Mouse (Mus musculus) midbrain, embryonic 15.5 days (tissue): Measurements from ENCODE around the gene Vps72. TPM values are rescaled to one million over a fixed set of nuclear protein-coding genes. Genes with fewer than 3 reads are reported as not detected.
A peak's percentile ranks its signal among the peaks of the same experiment; 100 is the strongest.
"Not testable (repeated sequence)": the region's sequence is repeated elsewhere in the genome, so short reads cannot be mapped to it uniquely, and the experiment has no call there.

ENCODE experiments used
- ATAC-seq: fragments of 200-750 bp; cut with Nextera tagmentation; replicated peaks from 2 replicates; pipeline ENCODE4 v1.8.0; 2017; ENCODE audit warnings: moderate TSS enrichment
- H3K27ac ChIP-seq: fragments of 300-500 bp; sonication (generic); 2 replicates; pipeline ENCODE4 v1.5.1; 2015; ENCODE audit warnings: mild to moderate bottlenecking, inconsistent platforms
- H3K27me3 ChIP-seq: fragments of 300-500 bp; sonication (generic); replicated peaks from 2 replicates; pipeline ENCODE4 v1.6.1; 2015; ENCODE audit warnings: inconsistent platforms
- H3K36me3 ChIP-seq: fragments of 300-500 bp; sonication (generic); replicated peaks from 2 replicates; pipeline ENCODE4 v1.6.1; 2015; ENCODE audit warnings: inconsistent platforms
- H3K4me1 ChIP-seq: fragments of 300-500 bp; sonication (generic); 2 replicates; pipeline ENCODE4 v1.6.1; 2015; ENCODE audit warnings: inconsistent platforms
- H3K4me2 ChIP-seq: fragments of 300-500 bp; sonication (generic); 2 replicates; pipeline ENCODE4 v1.6.1; 2015; ENCODE audit warnings: inconsistent platforms, mild to moderate bottlenecking, moderate library complexity
- H3K4me3 ChIP-seq: fragments of 300-500 bp; sonication (generic); 2 replicates; pipeline ENCODE4 v1.5.1; 2015; ENCODE audit warnings: mild to moderate bottlenecking, inconsistent platforms
- H3K9ac ChIP-seq: fragments of 300-500 bp; sonication (generic); 2 replicates; pipeline ENCODE4 v1.6.1; 2015; ENCODE audit warnings: mild to moderate bottlenecking, inconsistent platforms
- H3K9me3 ChIP-seq: fragments of 300-500 bp; sonication (generic); 2 replicates; pipeline ENCODE4 v1.6.1; 2016; ENCODE audit warnings: inconsistent platforms
- WGBS: fragments of 180-500 bp; shearing (Covaris S2); methylation state at CpG from one replicate; pipeline ENCODE4 v1.1.7; 2015; ENCODE audit warnings: mixed read lengths; 5-methylcytosine and 5-hydroxymethylcytosine counted together
- polyA plus RNA-seq: library from polyadenylated mRNA; unstranded; fragments of >200 nt; fragmentation: Nextera tagmentation; extraction: Ambion mirVana; gene quantifications from 2 replicates; pipeline ENCODE4 v1.2.1, GENCODE M21; 2015

The Vps72 gene
- polyA plus RNA-seq, 1 experiment from 2014 or later: 212 TPM

DNA sequence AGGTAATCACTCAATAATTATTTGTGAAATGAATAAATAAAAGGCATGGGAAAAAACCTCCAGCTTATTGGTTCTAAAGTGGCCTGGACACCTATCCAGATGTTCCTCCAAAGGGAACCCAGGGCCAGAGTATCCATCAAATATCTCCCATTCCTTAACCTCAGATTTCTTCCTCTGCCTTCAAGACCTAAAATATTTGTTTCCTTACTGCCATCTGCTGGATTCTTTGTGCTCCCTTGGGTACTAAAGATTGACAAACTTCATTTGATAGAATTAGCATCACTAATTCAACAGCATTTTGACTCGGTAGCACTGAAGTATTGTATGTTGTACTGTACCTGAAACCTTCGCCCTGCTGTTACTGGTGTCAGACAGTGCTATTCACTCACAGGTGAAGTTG, 2.9 kb upstream of the Vps72 start:
- H3K27me3 ChIP-seq: no peaks in the 10 kb centered on the region
- no peak overlapping the region for H3K4me3 ChIP-seq
- no peak overlapping the region for H3K27ac ChIP-seq
- ATAC-seq: no peak
- no peak overlapping the region for H3K9ac ChIP-seq
- peaks cover 22% of the 10 kb centered on the region for H3K4me1 ChIP-seq
- H3K36me3 ChIP-seq: no peaks in the 10 kb centered on the region
- H3K4me2 ChIP-seq: no peak overlapping the region
- WGBS: 68% methylated on average over 2 of the region's 2 CpGs
- H3K9me3 ChIP-seq: no peaks in the 10 kb centered on the region

DNA sequence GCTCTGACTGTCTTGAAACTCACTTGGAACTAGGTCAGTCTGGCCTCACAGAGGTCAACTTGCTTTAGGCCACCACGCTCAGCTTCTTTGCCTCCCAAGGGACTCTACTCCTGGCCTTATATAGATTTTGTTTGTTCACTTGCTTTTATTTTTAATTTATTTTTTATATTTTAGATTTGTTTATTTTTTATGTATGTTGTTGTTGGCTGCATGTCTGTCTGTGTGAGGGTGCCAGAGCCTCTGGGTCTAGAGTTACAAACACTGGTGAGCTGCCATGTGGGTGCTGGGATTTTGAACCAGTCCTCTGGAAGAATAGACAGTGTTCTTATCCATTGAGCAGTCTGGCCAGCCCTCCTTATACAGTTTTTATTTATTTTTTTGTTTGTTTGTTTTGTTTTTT, 1.9 kb downstream of the Vps72 start:
- H3K27me3 ChIP-seq: no peaks in the 10 kb centered on the region
- peaks cover 16% of the 10 kb centered on the region for H3K4me1 ChIP-seq
- 95% methylated on average over 1 of the region's 1 CpGs for WGBS
- ATAC-seq: no peak
- H3K36me3 ChIP-seq: peaks cover 15% of the 10 kb centered on the region
- H3K4me2 ChIP-seq: peak overlapping the region; percentile 52; the same call in 1 of the 2 replicates
- H3K9ac ChIP-seq: no peak overlapping the region
- no peak overlapping the region for H3K4me3 ChIP-seq
- no peak overlapping the region for H3K27ac ChIP-seq
- no peaks in the 10 kb centered on the region for H3K9me3 ChIP-seq

DNA sequence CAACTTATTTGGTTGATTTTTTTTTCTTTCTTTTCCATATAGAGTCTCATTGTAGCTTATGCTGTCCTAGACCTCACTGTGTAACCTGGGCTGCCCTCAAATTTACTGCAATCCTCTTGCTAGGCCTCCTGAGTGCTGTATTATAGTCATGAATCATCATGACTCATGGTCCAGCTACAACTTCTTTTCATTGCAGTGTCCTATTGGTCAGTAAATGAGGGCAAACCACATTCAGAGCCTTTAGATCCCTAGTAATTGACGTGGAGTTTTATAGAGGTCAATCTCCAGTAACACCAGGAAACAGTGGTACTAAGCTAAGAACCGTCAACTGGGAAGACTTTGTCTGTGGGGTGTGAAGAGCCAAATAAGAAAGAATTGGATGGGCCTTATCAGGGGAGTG, 6.9 kb downstream of the Vps72 start:
- no peak overlapping the region for H3K4me3 ChIP-seq
- ATAC-seq: no peak
- H3K36me3 ChIP-seq: peaks cover 57% of the 10 kb centered on the region
- no peaks in the 10 kb centered on the region for H3K9me3 ChIP-seq
- H3K4me1 ChIP-seq: peaks cover 6% of the 10 kb centered on the region
- H3K4me2 ChIP-seq: no peak overlapping the region
- 94% methylated on average over 2 of the region's 2 CpGs for WGBS
- no peak overlapping the region for H3K9ac ChIP-seq
- H3K27me3 ChIP-seq: no peaks in the 10 kb centered on the region
- no peak overlapping the region for H3K27ac ChIP-seq

DNA sequence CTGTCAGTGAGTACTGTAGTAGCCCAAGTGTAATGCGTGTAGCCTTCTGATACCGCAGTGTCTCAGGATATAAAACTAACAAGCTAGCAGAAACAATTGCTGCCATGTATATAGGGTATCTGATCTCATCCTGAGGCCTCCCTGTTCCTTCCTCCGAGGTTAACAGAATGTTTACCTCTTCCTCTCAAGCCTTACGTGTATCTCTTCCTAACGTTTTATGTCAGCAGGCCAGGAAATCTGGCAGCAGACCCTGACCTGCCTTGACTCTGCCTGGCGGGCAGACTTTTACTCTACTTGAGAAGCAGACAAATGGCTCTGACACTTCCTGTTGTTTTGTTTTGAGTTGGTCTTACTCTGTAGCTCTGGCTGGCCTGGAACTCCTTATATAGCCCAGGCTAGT, 10.8 kb downstream of the Vps72 start:
- 84% methylated on average over 6 of the region's 6 CpGs for WGBS
- no peak for ATAC-seq
- H3K9ac ChIP-seq: no peak overlapping the region
- no peaks in the 10 kb centered on the region for H3K4me1 ChIP-seq
- no peaks in the 10 kb centered on the region for H3K9me3 ChIP-seq
- no peak overlapping the region for H3K27ac ChIP-seq
- H3K4me2 ChIP-seq: no peak overlapping the region
- no peak overlapping the region for H3K4me3 ChIP-seq
- peaks cover 49% of the 10 kb centered on the region for H3K36me3 ChIP-seq
- H3K27me3 ChIP-seq: no peaks in the 10 kb centered on the region

DNA sequence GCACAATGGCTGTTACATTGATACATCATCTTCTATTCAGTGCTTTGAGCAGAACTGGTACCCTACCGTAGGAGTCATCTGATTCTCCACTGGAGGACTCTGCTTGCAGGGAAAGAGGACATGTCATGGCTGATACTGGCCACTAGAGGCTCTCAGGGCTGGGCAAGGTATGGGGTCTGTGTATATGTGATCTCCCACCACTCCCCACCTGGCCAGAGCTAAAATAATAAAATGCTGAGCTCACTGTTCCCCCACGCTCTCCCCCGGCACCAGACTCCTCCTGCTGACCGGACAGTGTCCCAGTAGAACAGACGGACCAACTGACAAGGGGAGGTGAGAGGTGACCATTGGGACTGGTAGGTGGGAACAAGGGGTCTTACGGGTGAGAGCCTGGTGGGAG, 13.4 kb downstream of the Vps72 start, which contains the start of gene Tmod4:
Gene Tmod4 (plus strand): TSS at position 231 of the 400 bp plus-strand sequence.
- H3K27ac ChIP-seq: no peak within 1 kb of the TSS
- H3K27me3 ChIP-seq: no peaks in the 10 kb centered on the region
- no peak within 1 kb of the TSS for H3K4me2 ChIP-seq
- H3K9me3 ChIP-seq: no peaks in the 10 kb centered on the region
- H3K9ac ChIP-seq: no peak within 1 kb of the TSS
- H3K4me1 ChIP-seq: no peaks in the 10 kb centered on the region
- WGBS: 60% methylated on average over 6 of the region's 6 CpGs
- H3K36me3 ChIP-seq: peaks cover 32% of the 10 kb centered on the region
- ATAC-seq: no peak; the same call in 1 of the 2 replicates
- H3K4me3 ChIP-seq: no peak within 1 kb of the TSS

DNA sequence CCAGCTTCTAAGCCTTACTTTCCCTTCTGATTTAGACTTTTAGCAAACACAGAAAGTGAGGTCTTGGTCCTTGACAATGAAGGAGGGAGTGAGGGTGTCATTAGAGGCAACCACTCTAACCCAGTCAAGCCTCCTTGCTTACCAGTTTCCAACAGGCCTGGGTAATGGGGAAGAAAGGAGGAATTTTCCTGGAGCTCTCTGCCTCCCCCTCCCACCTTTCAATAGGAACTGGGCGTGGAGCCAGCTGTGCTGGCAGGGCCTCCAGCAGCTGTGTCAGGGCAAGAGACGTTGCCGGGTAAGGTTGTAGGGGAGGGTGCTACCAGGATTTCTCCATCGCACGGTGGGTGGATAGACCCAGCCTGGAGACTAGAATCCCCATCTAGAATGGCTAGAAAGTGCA, 14.2 kb downstream of the Vps72 start:
- Histone ChIP-seq H3K9me3 (no peaks in the 10 kb centered on the region), H3K27me3 (no peaks in the 10 kb centered on the region), H3K9ac (no peak overlapping the region), H3K27ac (no peak overlapping the region), H3K36me3 (peaks cover 29% of the 10 kb centered on the region), H3K4me3 (no peak overlapping the region), H3K4me1 (no peaks in the 10 kb centered on the region), H3K4me2 (no peak overlapping the region)
- no peak for ATAC-seq
- 28% methylated on average over 5 of the region's 5 CpGs for WGBS

DNA sequence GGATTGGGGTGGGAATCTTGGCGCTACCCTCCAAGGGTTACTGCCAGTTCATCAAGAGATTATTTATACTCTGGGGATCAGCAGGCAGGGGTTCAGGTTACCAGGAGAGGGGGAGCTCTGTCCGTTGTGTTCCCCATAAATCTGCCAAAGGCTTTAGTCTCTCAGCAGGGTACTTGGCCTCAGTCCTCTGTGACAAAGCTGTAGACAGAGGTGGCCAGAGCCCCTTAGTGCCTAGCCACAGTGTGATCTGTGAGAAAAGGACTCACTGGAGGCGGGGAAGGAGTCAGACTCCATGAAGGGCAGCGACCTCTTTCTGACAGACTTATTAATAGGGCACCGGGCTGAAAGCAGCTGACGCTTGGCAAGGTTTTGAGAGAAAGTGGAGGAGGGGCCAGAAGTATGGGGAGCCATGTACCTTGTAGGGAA, 18.4 kb downstream of the Vps72 start:
- no peak overlapping the region for H3K4me3 ChIP-seq
- H3K4me2 ChIP-seq: no peak overlapping the region
- 51% methylated on average over 6 of the region's 6 CpGs for WGBS
- H3K36me3 ChIP-seq: peaks cover 4% of the 10 kb centered on the region; the same call in 1 of the 2 replicates
- H3K27ac ChIP-seq: no peak overlapping the region
- no peak for ATAC-seq
- H3K4me1 ChIP-seq: peaks cover 7% of the 10 kb centered on the region
- H3K9me3 ChIP-seq: no peaks in the 10 kb centered on the region
- H3K9ac ChIP-seq: no peak overlapping the region
- no peaks in the 10 kb centered on the region for H3K27me3 ChIP-seq

DNA sequence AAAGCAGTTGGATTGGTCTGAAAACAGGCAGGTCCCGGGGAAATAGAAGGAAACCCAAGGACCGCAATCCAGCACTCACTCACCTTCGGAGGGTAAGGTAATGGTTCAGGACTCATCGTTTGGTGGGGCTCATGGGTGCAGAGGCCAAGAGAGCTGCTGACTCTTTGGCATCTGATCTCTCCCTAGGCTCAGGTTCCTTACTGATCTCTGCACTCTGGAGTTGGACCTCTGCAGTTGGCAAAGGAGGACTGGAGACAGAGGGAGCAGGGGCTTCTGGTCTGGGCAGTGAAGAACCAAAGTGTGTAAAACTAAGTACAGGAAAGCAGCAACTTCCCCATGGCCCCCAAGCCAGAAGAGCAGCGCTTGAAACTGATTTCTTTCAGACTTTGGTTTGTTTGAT, 19.3 kb downstream of the Vps72 start:
- no peak overlapping the region for H3K9ac ChIP-seq
- H3K27me3 ChIP-seq: no peaks in the 10 kb centered on the region
- WGBS: 95% methylated on average over 5 of the region's 5 CpGs
- H3K9me3 ChIP-seq: no peaks in the 10 kb centered on the region
- H3K27ac ChIP-seq: no peak overlapping the region
- ATAC-seq: no peak
- H3K36me3 ChIP-seq: peaks cover 4% of the 10 kb centered on the region; the same call in 1 of the 2 replicates
- H3K4me2 ChIP-seq: no peak overlapping the region
- peaks cover 10% of the 10 kb centered on the region for H3K4me1 ChIP-seq
- H3K4me3 ChIP-seq: no peak overlapping the region

DNA sequence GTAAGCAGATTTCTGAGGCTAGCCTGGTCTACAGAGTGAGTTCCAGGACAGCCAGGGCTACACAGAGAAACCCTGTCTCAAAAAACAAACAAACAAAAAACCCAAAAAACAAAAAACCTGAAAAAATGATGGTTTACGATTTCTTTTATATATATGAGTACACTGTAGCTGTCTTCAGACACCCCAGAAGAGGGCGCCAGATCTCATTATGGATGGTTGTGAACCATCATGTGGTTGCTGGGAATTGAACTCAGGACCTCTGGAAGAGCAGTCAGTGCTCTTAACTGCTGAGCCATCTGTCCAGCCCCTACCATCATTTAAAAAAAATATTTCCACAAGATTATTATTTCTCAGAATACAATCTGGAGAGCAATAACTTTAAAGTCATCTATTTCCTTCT, 21.6 kb downstream of the Vps72 start:
- 90% methylated on average over 2 of the region's 2 CpGs for WGBS
- Histone ChIP-seq H3K4me3 (peak overlapping the region; percentile 69; the same call in 1 of the 2 replicates), H3K4me1 (peaks cover 28% of the 10 kb centered on the region)
- H3K9me3 ChIP-seq, H3K4me2 ChIP-seq, H3K27ac ChIP-seq, ATAC-seq, H3K27me3 ChIP-seq, H3K9ac ChIP-seq, H3K36me3 ChIP-seq: not testable (repeated sequence)

DNA sequence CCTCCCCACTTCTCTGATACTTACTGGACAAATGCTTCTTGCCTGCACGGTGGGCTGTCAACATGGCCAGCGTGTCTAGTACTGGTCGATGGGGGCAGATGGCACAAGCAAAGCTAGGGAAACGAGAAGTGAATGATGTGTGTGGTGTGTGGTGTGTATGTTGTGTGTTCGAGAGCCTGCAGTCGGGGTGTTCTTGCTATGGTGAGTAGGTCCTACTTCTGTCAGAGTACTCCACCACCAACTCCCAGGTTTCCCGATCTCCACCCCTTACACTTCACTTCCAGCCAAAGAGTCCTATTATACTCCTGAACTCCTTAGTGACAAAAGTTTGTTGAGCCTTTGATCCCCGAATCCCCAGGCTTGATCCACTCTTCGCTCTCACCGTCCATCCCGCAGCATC, 22.4 kb downstream of the Vps72 start:
- peak; percentile 24 for ATAC-seq
- peak overlapping the region; percentile 83 for H3K27ac ChIP-seq
- H3K4me3 ChIP-seq: peak overlapping the region; percentile 69
- H3K36me3 ChIP-seq: peaks cover 4% of the 10 kb centered on the region; the same call in 1 of the 2 replicates
- H3K9ac ChIP-seq: peak overlapping the region; percentile 63
- H3K9me3 ChIP-seq: no peaks in the 10 kb centered on the region
- H3K4me2 ChIP-seq: peak overlapping the region; percentile 87
- H3K27me3 ChIP-seq: no peaks in the 10 kb centered on the region
- 56% methylated on average over 11 of the region's 11 CpGs for WGBS
- H3K4me1 ChIP-seq: peaks cover 28% of the 10 kb centered on the region

DNA sequence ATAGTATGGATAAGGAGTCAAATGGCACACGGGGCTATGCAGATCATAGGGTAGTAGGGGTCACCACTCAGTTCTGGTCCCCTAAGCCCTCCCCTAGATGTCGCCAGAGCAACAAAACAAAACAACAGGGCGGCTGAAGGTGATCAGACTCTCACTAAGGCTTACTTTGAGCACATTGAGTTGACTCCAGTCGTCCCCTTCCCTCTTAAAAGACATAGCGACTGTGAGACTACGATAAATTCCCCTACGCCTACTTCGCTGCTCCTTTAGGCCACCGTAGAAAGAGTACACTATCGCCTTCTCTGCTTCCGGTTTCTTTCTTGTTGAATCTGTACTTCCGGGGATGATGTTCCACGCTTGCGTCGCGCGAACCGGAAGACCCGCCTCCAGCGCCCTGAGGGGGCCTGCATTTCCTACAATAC, 22.9 kb downstream of the Vps72 start, which contains the start of the genes Scnm1 and Lysmd1:
Gene Scnm1 (minus strand): TSS at position 332 of the 422 bp plus-strand sequence.
Gene Lysmd1 (plus strand): TSS at position 409 of the 422 bp plus-strand sequence.
- no peaks in the 10 kb centered on the region for H3K9me3 ChIP-seq
- under 1% methylated on average over 20 of the region's 20 CpGs for WGBS
- H3K4me3 ChIP-seq: peak within 1 kb of the TSS; percentile 69
- H3K36me3 ChIP-seq: peaks cover 4% of the 10 kb centered on the region; the same call in 1 of the 2 replicates
- H3K4me2 ChIP-seq: peak within 1 kb of the TSS; percentile 87
- peak within 1 kb of the TSS; percentile 83 for H3K27ac ChIP-seq
- peak within 1 kb of the TSS; percentile 63 for H3K9ac ChIP-seq
- no peaks in the 10 kb centered on the region for H3K27me3 ChIP-seq
- ATAC-seq: peak; percentile 94
- H3K4me1 ChIP-seq: peaks cover 28% of the 10 kb centered on the region

DNA sequence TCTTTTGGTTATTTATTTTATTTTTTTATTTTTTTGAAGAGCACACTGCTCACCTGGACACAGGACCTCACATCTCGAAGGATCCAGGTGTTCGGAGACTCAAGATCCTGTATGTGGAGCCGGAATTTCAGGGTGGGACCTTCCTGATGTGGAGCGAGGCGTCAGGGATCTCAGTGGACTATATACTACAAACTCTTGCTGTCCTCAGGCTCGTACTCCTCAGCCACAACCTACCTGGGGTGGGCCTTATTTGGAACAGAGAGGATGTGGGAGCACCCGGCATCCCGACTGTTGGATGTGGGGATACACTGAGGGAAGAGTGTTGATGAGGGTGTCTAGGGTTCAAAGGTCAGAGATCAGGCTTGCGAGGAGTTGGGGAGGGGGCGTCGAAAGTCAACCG, 23.3 kb downstream of the Vps72 start:
- H3K9ac ChIP-seq, H3K36me3 ChIP-seq, H3K27me3 ChIP-seq, H3K9me3 ChIP-seq, H3K4me2 ChIP-seq, H3K27ac ChIP-seq: not testable (repeated sequence)
- Histone ChIP-seq H3K4me3 (peak overlapping the region; percentile 69), H3K4me1 (peaks cover 28% of the 10 kb centered on the region)
- peak; percentile 76 for ATAC-seq
- WGBS: no CpG with 5 or more reads among the region's 12 CpGs

DNA sequence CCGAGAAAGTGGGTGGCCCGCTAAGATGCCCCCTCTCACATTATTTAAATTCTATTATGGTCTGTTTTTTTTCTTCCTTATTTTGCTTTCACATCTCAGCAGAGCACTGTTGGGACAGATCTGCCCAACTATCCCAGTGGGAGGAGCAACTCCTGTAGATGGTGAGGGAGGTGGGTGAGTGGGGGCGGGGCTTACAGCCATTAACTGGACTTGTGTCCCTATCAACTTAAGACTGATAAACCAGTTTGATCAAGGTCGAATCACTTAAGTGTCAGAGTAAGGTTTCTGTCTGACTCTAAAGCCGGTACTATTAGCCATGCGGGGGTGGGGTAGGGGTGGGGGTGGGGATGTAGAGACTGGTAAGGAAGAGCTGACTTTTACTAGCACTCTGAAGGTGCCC, 24.2 kb downstream of the Vps72 start:
- no peaks in the 10 kb centered on the region for H3K27me3 ChIP-seq
- no peak overlapping the region for H3K27ac ChIP-seq
- peak overlapping the region; percentile 32 for H3K9ac ChIP-seq
- ATAC-seq: no peak
- peak overlapping the region; percentile 57 for H3K4me2 ChIP-seq
- H3K4me1 ChIP-seq: peaks cover 28% of the 10 kb centered on the region
- H3K36me3 ChIP-seq: 0 out of 2 replicates have a peak, but pooled peaks cover 2% of the 10 kb centered on the region
- no peaks in the 10 kb centered on the region for H3K9me3 ChIP-seq
- 31% methylated on average over 6 of the region's 6 CpGs for WGBS
- H3K4me3 ChIP-seq: peak overlapping the region; percentile 34
